Mouse (Mus musculus) midbrain, embryonic 13.5 days (tissue): ENCODE data around the gene Ciapin1. TPM values are rescaled to one million over a fixed set of nuclear protein-coding genes. Genes with fewer than 3 reads are reported as not detected.

ENCODE experiments used
- ATAC-seq: fragments of 200-750 bp; cut with Nextera tagmentation; 2 replicates; pipeline ENCODE4 v1.8.0; 2017; ENCODE audit warnings: mild to moderate bottlenecking, moderate TSS enrichment, moderate library complexity
- H3K27ac ChIP-seq: fragments of 300-500 bp; sonication (generic); 2 replicates; pipeline ENCODE4 v1.5.1; 2015; ENCODE audit warnings: inconsistent platforms, mild to moderate bottlenecking, moderate library complexity
- H3K27me3 ChIP-seq: fragments of 300-500 bp; sonication (generic); 2 replicates; pipeline ENCODE4 v1.6.1; 2015; ENCODE audit warnings: mild to moderate bottlenecking, inconsistent platforms
- H3K36me3 ChIP-seq: fragments of 300-500 bp; sonication (generic); 2 replicates; pipeline ENCODE4 v1.6.1; 2015; ENCODE audit warnings: mild to moderate bottlenecking, inconsistent platforms
- H3K4me1 ChIP-seq: fragments of 300-500 bp; sonication (generic); replicated peaks from 2 replicates; pipeline ENCODE4 v1.6.1; 2015; ENCODE audit warnings: inconsistent platforms
- H3K4me2 ChIP-seq: fragments of 300-500 bp; sonication (generic); replicated peaks from 2 replicates; pipeline ENCODE4 v1.6.1; 2015; ENCODE audit warnings: moderate library complexity, mild to moderate bottlenecking, inconsistent platforms
- H3K4me3 ChIP-seq: fragments of 300-500 bp; sonication (generic); replicated peaks from 2 replicates; pipeline ENCODE4 v1.5.1; 2015; ENCODE audit warnings: mild to moderate bottlenecking, inconsistent platforms
- H3K9ac ChIP-seq: fragments of 300-500 bp; sonication (generic); replicated peaks from 2 replicates; pipeline ENCODE4 v1.6.1; 2015; ENCODE audit warnings: mild to moderate bottlenecking, inconsistent platforms
- H3K9me3 ChIP-seq: fragments of 300-500 bp; sonication (generic); 2 replicates; pipeline ENCODE4 v1.6.1; 2016; ENCODE audit warnings: mild to moderate bottlenecking, inconsistent platforms
- WGBS: fragments of 180-500 bp; shearing (Covaris S2); methylation state at CpG from one replicate; pipeline ENCODE4 v1.1.7; 2015; 5-methylcytosine and 5-hydroxymethylcytosine counted together
- polyA plus RNA-seq: library from polyadenylated mRNA; unstranded; fragments of >200 nt; fragmentation: Nextera tagmentation; extraction: Ambion mirVana; gene quantifications from 2 replicates; pipeline ENCODE4 v1.2.1, GENCODE M21; 2015

Gene Ciapin1
- polyA plus RNA-seq, 1 experiment from 2014 or later = 203 TPM

DNA sequence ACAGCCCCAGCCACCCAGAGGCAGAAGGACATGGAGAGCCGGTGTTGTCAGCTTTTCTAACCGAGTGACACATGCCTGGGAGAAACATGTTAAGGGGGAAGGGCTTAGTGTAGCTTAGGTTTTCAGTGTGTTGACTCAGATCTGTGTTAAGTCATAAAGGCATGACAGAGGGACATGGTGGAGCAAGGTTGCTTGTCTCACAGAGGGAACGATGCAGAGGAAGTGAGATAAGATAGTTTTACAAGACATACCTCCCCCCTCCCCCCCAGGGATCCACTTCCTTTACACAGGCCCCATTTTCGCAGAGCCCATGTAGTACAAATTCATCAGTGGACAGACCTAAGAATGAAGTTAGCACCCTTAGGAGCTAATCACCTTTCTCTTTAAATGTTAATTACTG lies 35.8 kb downstream of the Ciapin1 start:
- no peak for ATAC-seq
- H3K27ac ChIP-seq = no peak overlapping the region
- WGBS = 84% methylated on average over 4 of the region's 4 CpGs
- H3K4me1 ChIP-seq = peaks cover 12% of the 10 kb centered on the region
- H3K9me3 ChIP-seq = no peaks in the 10 kb centered on the region
- H3K27me3 ChIP-seq = no peaks in the 10 kb centered on the region
- H3K9ac ChIP-seq = no peak overlapping the region
- no peak overlapping the region for H3K4me3 ChIP-seq
- no peak overlapping the region for H3K4me2 ChIP-seq
- H3K36me3 ChIP-seq = no peaks in the 10 kb centered on the region

DNA sequence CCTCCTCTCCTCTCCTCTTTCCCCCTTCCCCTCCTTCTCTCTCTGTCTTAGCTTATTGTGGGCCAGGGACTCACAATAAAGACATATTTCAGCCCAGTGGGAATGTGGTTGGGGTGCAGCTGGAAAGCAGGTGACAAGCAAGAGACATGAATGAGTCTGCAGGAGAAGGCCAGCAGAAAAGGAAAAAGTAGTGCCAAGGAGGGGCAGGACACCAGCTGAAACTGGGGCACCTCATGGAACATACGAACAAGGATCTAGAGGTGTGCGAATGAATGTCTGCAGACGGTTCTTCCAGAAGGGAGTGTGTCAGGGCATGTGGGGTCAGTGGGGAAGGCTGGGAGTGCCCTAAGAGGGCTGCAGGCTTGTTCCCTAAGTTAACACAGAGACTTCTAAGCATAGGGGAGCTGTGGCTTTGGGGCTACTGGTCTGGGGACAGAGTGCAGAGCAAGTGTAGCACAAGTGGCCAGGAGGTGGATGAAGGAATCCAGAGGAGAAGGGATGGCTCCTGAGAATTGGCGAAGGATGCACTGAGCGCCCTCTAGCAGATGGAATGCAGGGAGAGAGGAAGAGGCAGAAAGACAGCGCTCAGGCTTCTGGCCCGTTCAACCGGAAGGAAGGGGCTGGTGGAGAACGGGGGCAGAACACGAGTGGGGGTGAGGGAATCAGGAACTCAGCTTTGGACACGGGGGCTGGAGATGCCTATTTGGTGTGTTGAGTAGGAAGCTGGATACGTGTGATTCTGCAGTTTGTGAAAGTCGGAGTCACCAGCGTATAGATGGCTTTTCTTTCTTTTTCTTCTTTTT lies 36.7 kb downstream of the Ciapin1 start:
- Histone ChIP-seq H3K27ac (no peak overlapping the region), H3K4me2 (no peak overlapping the region), H3K4me3 (no peak overlapping the region), H3K4me1 (peaks cover 6% of the 10 kb centered on the region), H3K9me3 (no peaks in the 10 kb centered on the region), H3K27me3 (no peaks in the 10 kb centered on the region), H3K36me3 (no peaks in the 10 kb centered on the region), H3K9ac (no peak overlapping the region)
- WGBS = 38% methylated on average over 14 of the region's 14 CpGs
- ATAC-seq = no peak

DNA sequence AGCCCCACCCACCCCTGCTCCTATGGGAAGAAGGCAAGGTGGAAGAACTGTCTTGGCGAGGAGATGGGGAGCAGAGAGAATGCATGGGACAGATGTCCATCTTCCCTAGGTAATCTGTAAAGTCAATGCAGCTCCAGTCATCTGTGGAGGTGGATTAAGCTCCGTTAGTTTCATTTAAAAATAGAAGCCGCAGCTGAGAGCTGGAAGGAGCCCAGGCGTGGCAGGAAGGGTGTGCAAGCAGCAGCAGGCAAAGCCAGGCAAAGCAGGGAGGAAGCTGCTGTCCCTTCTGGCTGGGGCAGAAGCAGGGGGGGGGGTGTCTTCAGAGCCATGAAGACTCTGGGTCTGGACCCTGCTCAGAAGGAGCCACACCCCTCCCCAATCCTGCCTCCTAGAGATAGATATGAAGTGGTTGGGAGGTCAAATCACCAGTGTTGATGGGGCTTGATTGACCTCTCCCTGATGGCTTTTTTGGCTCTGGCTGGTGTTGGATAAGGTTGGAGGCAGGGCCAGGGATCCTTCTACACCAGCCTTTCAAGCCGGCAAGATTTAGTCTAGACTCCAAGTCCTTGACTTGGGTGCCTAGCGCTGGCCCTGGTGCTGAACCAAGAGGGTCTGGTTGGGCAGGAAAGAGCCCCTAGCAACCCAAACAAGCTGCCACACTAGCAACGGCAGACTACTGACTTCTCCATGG lies 37.7 kb downstream of the Ciapin1 start:
- H3K9me3 ChIP-seq = no peaks in the 10 kb centered on the region
- no peak overlapping the region for H3K27ac ChIP-seq
- H3K27me3 ChIP-seq = no peaks in the 10 kb centered on the region
- H3K4me2 ChIP-seq = no peak overlapping the region
- peaks cover 5% of the 10 kb centered on the region; the same call in 1 of the 2 replicates for H3K4me1 ChIP-seq
- no peak overlapping the region for H3K9ac ChIP-seq
- H3K4me3 ChIP-seq = no peak overlapping the region
- H3K36me3 ChIP-seq = no peaks in the 10 kb centered on the region
- ATAC-seq = no peak
- WGBS = 62% methylated on average over 7 of the region's 7 CpGs

DNA sequence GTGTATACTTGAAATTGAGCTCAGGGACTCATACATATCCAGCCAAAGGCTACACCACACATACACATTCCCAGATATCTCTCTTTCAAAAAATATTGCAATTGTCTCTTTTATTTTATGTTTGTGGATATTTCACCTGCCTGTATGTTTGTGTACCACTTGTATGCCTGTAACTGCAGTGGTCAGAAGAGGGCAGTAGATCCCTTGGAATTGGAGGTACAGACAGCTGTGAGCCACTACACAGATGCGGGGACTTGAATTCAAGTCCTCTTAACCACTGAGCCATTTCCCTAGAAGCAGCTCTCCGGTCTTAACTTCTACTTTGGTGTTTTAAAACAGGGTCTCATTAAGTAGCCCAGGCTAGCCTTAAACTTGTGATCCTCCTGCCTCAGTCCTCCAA lies 43.4 kb downstream of the Ciapin1 start:
- WGBS = 90% methylated on average over 2 of the region's 2 CpGs
- H3K36me3 ChIP-seq = no peaks in the 10 kb centered on the region
- no peak for ATAC-seq
- no peaks in the 10 kb centered on the region for H3K27me3 ChIP-seq
- H3K4me3 ChIP-seq = no peak overlapping the region
- H3K4me1 ChIP-seq = peaks cover 6% of the 10 kb centered on the region
- no peak overlapping the region for H3K9ac ChIP-seq
- H3K27ac ChIP-seq = no peak overlapping the region
- no peak overlapping the region for H3K4me2 ChIP-seq
- H3K9me3 ChIP-seq = no peaks in the 10 kb centered on the region

DNA sequence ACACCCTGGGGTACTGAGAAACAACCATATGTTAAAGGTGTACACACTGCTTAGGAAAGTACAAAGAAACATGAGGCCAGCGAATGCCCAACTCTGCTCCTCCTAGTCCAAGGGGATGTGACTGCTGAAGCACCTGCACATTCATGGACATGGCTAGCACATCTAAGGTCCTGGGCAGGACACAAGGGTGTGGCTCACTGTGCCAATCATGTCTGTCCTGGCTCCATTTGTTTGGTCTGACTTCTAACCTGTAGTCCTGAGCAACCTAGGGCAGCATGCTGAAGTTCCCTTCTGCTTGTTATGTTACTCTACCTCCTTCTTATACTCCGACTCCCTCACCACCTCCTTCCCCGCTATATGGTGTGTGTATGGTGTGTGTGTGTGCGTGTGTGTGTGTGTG lies 43.8 kb downstream of the Ciapin1 start:
- H3K27me3 ChIP-seq = no peaks in the 10 kb centered on the region
- H3K27ac ChIP-seq = no peak overlapping the region
- no peaks in the 10 kb centered on the region for H3K9me3 ChIP-seq
- no peaks in the 10 kb centered on the region for H3K36me3 ChIP-seq
- no peak overlapping the region for H3K4me3 ChIP-seq
- H3K4me2 ChIP-seq = no peak overlapping the region
- no peak overlapping the region for H3K9ac ChIP-seq
- peaks cover 10% of the 10 kb centered on the region for H3K4me1 ChIP-seq
- ATAC-seq = no peak
- WGBS = 94% methylated on average over 4 of the region's 4 CpGs

DNA sequence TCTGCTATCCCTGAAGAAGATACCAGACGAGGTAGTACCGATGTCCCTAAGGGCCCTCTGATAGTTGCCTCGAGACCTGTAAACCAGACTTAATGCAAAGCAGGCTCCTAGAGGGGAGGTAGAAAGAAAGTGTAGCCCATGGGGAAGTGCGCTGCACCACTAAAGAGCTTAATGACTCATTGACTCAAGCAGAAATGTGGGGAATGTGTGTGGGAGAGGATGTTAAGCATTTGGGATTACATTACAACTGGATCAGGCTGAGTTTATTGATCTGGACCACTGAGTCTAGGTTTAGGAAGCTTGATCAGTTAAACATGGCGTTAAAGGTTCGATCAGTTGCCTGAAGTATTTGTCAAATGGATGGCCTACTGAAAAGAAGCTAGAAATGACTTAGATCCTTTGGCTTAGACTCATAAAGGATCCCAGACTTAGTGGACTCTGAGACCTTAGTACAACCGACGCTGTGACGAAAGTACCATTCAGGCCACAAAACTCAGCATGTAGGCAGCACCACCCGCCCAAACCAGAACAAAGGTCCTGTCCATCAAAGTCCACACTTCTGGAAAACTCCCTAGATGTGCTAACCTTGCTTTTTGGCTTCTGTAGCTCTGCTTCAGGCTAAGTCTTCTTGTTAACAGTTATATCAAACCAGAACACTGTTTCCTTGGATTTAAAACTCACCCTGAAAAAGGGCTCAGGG lies 48.8 kb downstream of the Ciapin1 start:
- H3K9ac ChIP-seq = no peak overlapping the region
- H3K9me3 ChIP-seq = no peaks in the 10 kb centered on the region
- no peak overlapping the region for H3K4me3 ChIP-seq
- no peak for ATAC-seq
- H3K27ac ChIP-seq = no peak overlapping the region
- H3K4me1 ChIP-seq = peaks cover 13% of the 10 kb centered on the region
- WGBS = 35% methylated on average over 10 of the region's 10 CpGs
- no peak overlapping the region for H3K4me2 ChIP-seq
- no peaks in the 10 kb centered on the region for H3K27me3 ChIP-seq
- H3K36me3 ChIP-seq = no peaks in the 10 kb centered on the region

DNA sequence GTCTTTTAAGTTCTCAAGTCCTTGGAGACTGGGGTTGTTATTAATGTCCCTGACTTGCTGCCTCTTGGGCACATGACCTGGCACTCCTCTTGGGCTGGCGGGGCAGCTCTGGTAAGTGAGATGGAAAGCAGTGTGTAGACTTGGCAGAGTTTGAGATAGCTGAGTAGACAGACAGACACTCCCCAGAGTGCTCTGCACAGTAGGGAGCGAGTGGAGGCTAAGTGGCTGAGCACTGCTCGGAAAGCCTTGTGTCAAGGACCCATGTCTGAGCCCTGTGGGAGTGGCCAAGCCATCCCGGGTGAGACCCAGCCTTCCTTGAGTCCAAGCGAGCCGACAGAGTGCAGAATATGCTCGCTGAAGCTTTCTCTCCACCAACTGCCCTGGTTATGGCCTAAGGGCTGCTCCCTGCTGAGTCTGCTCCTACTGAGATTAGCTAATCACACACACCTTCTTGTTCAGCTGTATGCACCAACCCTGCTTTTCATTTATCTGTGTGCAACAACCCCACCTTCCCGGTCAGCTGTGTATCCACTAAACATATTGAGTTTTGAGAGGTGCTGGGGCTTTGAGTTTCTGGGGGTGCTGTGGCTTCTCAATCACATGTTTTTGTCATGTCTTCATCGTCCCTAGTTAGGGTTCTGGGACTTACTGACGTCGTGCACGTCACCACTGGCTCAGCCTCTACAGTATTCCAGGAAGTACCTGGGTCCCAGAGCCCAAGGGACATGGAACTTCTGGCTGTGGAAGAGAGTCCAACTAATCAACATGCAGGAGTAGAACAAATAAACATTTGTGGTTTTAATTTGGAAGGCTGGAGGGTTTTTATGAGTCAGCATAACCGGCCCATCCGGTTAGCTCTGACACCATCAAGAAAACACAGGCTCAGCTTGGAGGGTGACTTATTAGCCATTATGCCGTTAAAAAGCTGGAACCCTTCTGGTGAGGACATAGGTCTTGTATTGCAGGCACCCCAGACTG lies 50.3 kb downstream of the Ciapin1 start:
- no peak overlapping the region for H3K27ac ChIP-seq
- 79% methylated on average over 15 of the region's 15 CpGs for WGBS
- H3K36me3 ChIP-seq = no peaks in the 10 kb centered on the region
- no peaks in the 10 kb centered on the region for H3K27me3 ChIP-seq
- no peak overlapping the region for H3K4me2 ChIP-seq
- ATAC-seq = no peak
- peaks cover 13% of the 10 kb centered on the region for H3K4me1 ChIP-seq
- H3K9me3 ChIP-seq = no peaks in the 10 kb centered on the region
- no peak overlapping the region for H3K9ac ChIP-seq
- no peak overlapping the region for H3K4me3 ChIP-seq

DNA sequence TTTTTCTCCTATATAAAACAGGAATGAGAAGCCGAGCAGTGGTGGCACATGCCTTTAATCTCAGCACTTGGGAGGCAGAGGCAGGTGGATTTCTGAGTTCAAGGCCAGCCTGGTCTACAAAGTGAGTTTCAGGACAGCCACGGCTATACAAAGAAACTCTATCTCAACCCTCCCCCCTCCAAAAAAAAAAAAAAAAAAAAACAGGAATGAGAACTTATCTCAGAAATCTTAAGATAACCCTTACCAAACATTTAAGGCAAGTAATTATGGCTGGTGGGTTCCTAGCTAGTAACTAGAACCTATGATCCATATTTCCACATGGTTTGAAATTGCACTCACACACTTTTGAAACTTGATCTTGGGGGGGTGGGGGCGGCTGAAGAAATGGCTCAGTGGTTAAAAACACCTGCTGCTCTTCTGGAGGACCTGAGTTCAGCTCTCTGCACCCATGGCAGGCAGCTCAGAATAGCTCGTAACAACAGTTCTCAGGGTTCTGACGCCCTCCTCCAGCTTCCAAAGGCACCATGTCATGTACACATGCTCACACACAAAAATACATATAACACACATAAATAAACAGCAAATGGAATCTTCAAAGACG lies 52.1 kb downstream of the Ciapin1 start:
- Histone ChIP-seq H3K4me1 (peaks cover 22% of the 10 kb centered on the region), H3K4me3 (no peak overlapping the region), H3K9ac (no peak overlapping the region), H3K36me3 (no peaks in the 10 kb centered on the region), H3K4me2 (no peak overlapping the region), H3K27me3 (no peaks in the 10 kb centered on the region), H3K9me3 (no peaks in the 10 kb centered on the region), H3K27ac (no peak overlapping the region)
- 72% methylated on average over 6 of the region's 6 CpGs for WGBS
- ATAC-seq = no peak

DNA sequence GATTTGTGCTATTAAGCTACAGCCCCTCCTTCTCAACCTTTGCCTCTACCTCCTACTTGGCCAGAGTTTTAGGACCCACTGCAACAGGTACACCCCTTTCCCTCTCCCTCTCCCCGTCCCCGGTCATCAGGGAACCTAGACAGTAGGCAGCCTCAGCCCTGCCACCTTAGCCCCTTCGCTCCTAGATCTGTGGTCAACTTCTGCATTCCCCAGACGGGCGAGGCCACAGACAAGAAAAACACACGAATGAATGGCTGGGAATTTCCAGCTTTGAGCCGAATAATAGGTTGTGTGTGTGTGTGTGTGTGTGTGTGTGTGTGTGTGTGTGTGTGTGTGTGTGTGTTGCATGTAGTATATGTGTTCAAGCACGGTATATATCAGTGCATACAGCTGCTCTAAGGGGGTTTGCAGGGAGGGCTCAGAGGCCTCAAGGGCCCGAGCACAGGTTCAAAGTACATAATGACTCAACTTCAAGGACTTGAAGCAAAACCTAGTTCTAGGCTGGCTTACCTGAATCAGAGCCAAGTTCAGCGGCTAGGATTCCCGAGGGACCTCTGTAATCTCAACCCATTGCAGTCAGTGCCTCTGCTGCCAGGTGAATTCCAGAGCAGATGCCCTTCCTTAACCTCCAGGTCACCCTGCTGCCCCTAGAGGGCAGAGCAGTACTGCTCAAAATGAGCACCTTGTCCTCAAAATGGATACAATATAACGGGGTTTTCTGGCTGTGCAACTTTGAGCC lies 52.7 kb downstream of the Ciapin1 start:
- no peaks in the 10 kb centered on the region for H3K36me3 ChIP-seq
- 73% methylated on average over 12 of the region's 12 CpGs for WGBS
- H3K4me3 ChIP-seq = no peak overlapping the region
- H3K27me3 ChIP-seq = no peaks in the 10 kb centered on the region
- H3K9ac ChIP-seq = no peak overlapping the region
- peaks cover 23% of the 10 kb centered on the region for H3K4me1 ChIP-seq
- H3K4me2 ChIP-seq = no peak overlapping the region
- no peak overlapping the region for H3K27ac ChIP-seq
- no peak for ATAC-seq
- no peaks in the 10 kb centered on the region for H3K9me3 ChIP-seq

DNA sequence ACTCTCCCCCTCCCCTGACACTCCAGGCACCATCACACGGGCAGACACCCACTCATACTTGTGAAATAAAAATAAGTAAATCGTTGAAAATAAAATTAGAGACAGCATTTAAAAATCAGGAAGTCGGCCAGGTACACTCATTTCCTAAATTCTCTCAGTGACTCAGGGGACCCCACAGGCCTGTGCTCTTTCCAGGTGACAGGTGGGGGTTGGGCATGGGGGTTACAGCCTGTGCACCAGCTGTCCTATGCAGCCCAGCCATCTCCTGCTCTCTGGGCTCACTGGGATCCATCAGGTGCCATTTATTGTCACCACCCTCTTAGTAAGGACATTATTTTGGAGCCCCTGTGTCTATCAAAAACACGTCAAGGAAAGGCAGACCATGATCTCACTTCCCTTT lies 54.3 kb downstream of the Ciapin1 start:
- ATAC-seq = no peak
- Histone ChIP-seq H3K4me3 (no peak overlapping the region), H3K27ac (no peak overlapping the region), H3K9ac (no peak overlapping the region), H3K4me2 (no peak overlapping the region), H3K36me3 (no peaks in the 10 kb centered on the region), H3K27me3 (no peaks in the 10 kb centered on the region), H3K4me1 (peaks cover 11% of the 10 kb centered on the region), H3K9me3 (no peaks in the 10 kb centered on the region)
- 84% methylated on average over 4 of the region's 4 CpGs for WGBS

DNA sequence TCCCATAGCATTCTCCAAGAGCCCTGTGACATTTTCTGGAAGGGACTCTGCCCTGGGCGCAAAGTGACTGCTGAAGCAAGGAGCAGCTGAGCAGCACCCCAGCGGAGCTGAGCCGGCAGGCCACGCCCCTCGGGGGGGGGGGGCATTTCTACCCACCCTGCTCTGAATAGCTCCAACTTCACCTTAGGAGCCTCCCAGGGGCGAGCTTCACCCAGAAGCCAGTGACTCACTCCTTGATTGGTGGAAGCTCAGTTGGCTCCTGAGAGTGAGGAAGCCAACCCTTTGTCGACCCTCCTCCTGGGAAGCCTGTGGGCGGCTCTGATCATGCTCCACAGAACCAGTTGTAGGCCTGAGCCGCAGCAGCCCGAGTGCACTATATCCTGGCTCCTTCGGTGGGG lies 56.3 kb downstream of the Ciapin1 start:
- WGBS = 12% methylated on average over 11 of the region's 11 CpGs
- no peaks in the 10 kb centered on the region for H3K36me3 ChIP-seq
- no peak overlapping the region for H3K4me3 ChIP-seq
- H3K27ac ChIP-seq = no peak overlapping the region
- no peaks in the 10 kb centered on the region for H3K9me3 ChIP-seq
- H3K27me3 ChIP-seq = no peaks in the 10 kb centered on the region
- ATAC-seq = peak; percentile 18; the same call in 1 of the 2 replicates
- no peak overlapping the region for H3K4me2 ChIP-seq
- H3K4me1 ChIP-seq = peaks cover 23% of the 10 kb centered on the region
- no peak overlapping the region for H3K9ac ChIP-seq
